Mouse (Mus musculus): ENCODE measurements at regions not wholly inside any gene's neighbourhood (a gene's known extent, or its start where the extent isn't known, plus 50 kb on each side); places are given as distances from the start of the nearest gene placed in this dataset.

GRCm38 (mm10) chr1:168818381-168818780 is 386.3 kb upstream of the Pbx1 start:
- TF ChIP-seq POLR2A (IDR thresholded peaks at IDR 0.05; ENCODE audit: extremely low read depth, insufficient read depth, low read length) (no peak), CTCF (IDR thresholded peaks at IDR 0.05; ENCODE audit: low read depth, low read length) (no peak)
- H3K27me3 ChIP-seq (ENCODE audit: control insufficient read depth, insufficient read depth, low read length): no peaks in the 10 kb centered on the region
- H3K79me2 ChIP-seq (ENCODE audit: control insufficient read depth, insufficient read depth, low read length): no peaks in the 10 kb centered on the region
- no peak overlapping the region for H3K4me3 ChIP-seq (ENCODE audit: insufficient read depth, low read depth, low read length)
- WGBS: 72% methylated on average over 5 of the region's 5 CpGs
- DNase-seq (ENCODE audit: extremely low read depth, low read depth, low spot score): no peak
- H3K36me3 ChIP-seq (ENCODE audit: control insufficient read depth, insufficient read depth, low read length): no peaks in the 10 kb centered on the region
- no peak overlapping the region for H3K27ac ChIP-seq (replicated peaks; ENCODE audit: insufficient read depth, low read depth, low read length)
- no peak overlapping the region for H3K9ac ChIP-seq (ENCODE audit: low read depth, low read length)
- no peaks in the 10 kb centered on the region for H3K4me1 ChIP-seq (ENCODE audit: control insufficient read depth, insufficient read depth, low read length)

GRCm38 (mm10) chr1:168807084-168807483 is 375.0 kb upstream of the Pbx1 start:
- H3K27ac ChIP-seq (replicated peaks; ENCODE audit: insufficient read depth, low read depth, low read length): no peak overlapping the region
- no peaks in the 10 kb centered on the region for H3K36me3 ChIP-seq (ENCODE audit: control insufficient read depth, insufficient read depth, low read length)
- no peak for TF ChIP-seq POLR2A (IDR thresholded peaks at IDR 0.05; ENCODE audit: extremely low read depth, insufficient read depth, low read length)
- TF ChIP-seq CTCF (IDR thresholded peaks at IDR 0.05; ENCODE audit: low read depth, low read length): no peak
- H3K79me2 ChIP-seq (ENCODE audit: control insufficient read depth, insufficient read depth, low read length): no peaks in the 10 kb centered on the region
- no peak overlapping the region for H3K4me3 ChIP-seq (ENCODE audit: insufficient read depth, low read depth, low read length)
- WGBS: 53% methylated on average over 3 of the region's 3 CpGs
- H3K27me3 ChIP-seq (ENCODE audit: control insufficient read depth, insufficient read depth, low read length): no peaks in the 10 kb centered on the region
- H3K4me1 ChIP-seq (ENCODE audit: control insufficient read depth, insufficient read depth, low read length): no peaks in the 10 kb centered on the region
- H3K9ac ChIP-seq (ENCODE audit: low read depth, low read length): no peak overlapping the region
- peak; percentile 37 for DNase-seq (ENCODE audit: extremely low read depth, low read depth, low spot score)

GRCm38 (mm10) chr1:168805442-168805841 is 373.4 kb upstream of the Pbx1 start:
- H3K4me3 ChIP-seq (ENCODE audit: insufficient read depth, low read depth, low read length): no peak overlapping the region
- H3K27me3 ChIP-seq (ENCODE audit: control insufficient read depth, insufficient read depth, low read length): no peaks in the 10 kb centered on the region
- H3K9ac ChIP-seq (ENCODE audit: low read depth, low read length): no peak overlapping the region
- no peaks in the 10 kb centered on the region for H3K36me3 ChIP-seq (ENCODE audit: control insufficient read depth, insufficient read depth, low read length)
- DNase-seq (ENCODE audit: extremely low read depth, low read depth, low spot score): no peak
- no peak for TF ChIP-seq CTCF (IDR thresholded peaks at IDR 0.05; ENCODE audit: low read depth, low read length)
- TF ChIP-seq POLR2A (IDR thresholded peaks at IDR 0.05; ENCODE audit: extremely low read depth, insufficient read depth, low read length): no peak
- H3K79me2 ChIP-seq (ENCODE audit: control insufficient read depth, insufficient read depth, low read length): no peaks in the 10 kb centered on the region
- no peak overlapping the region for H3K27ac ChIP-seq (replicated peaks; ENCODE audit: insufficient read depth, low read depth, low read length)
- H3K4me1 ChIP-seq (ENCODE audit: control insufficient read depth, insufficient read depth, low read length): no peaks in the 10 kb centered on the region
- 72% methylated on average over 3 of the region's 3 CpGs for WGBS

- DNase-seq (ENCODE audit: extremely low read depth, low read depth, low spot score): no peak
- no peaks in the 10 kb centered on the region for H3K27me3 ChIP-seq (ENCODE audit: control insufficient read depth, insufficient read depth, low read length)
- no peak overlapping the region for H3K9ac ChIP-seq (ENCODE audit: low read depth, low read length)
- no peaks in the 10 kb centered on the region for H3K36me3 ChIP-seq (ENCODE audit: control insufficient read depth, insufficient read depth, low read length)
- no peak overlapping the region for H3K4me3 ChIP-seq (ENCODE audit: insufficient read depth, low read depth, low read length)
- H3K79me2 ChIP-seq (ENCODE audit: control insufficient read depth, insufficient read depth, low read length): no peaks in the 10 kb centered on the region
- 76% methylated on average over 1 of the region's 1 CpGs for WGBS
- TF ChIP-seq POLR2A (IDR thresholded peaks at IDR 0.05; ENCODE audit: extremely low read depth, insufficient read depth, low read length) (no peak), CTCF (IDR thresholded peaks at IDR 0.05; ENCODE audit: low read depth, low read length) (no peak)
- no peak overlapping the region for H3K27ac ChIP-seq (replicated peaks; ENCODE audit: insufficient read depth, low read depth, low read length)
- no peaks in the 10 kb centered on the region for H3K4me1 ChIP-seq (ENCODE audit: control insufficient read depth, insufficient read depth, low read length)
These were observed 369.0 kb upstream of the Pbx1 start for GRCm38 (mm10) chr1:168801046-168801445.

GRCm38 (mm10) chr1:168786731-168787130 is 354.7 kb upstream of the Pbx1 start:
- Histone ChIP-seq H3K4me1 (ENCODE audit: control insufficient read depth, insufficient read depth, low read length) (no peaks in the 10 kb centered on the region), H3K9ac (ENCODE audit: low read depth, low read length) (no peak overlapping the region), H3K79me2 (ENCODE audit: control insufficient read depth, insufficient read depth, low read length) (no peaks in the 10 kb centered on the region), H3K36me3 (ENCODE audit: control insufficient read depth, insufficient read depth, low read length) (no peaks in the 10 kb centered on the region), H3K4me3 (ENCODE audit: insufficient read depth, low read depth, low read length) (no peak overlapping the region), H3K27ac (replicated peaks; ENCODE audit: insufficient read depth, low read depth, low read length) (no peak overlapping the region), H3K27me3 (ENCODE audit: control insufficient read depth, insufficient read depth, low read length) (no peaks in the 10 kb centered on the region)
- peak; percentile 50 for DNase-seq (ENCODE audit: extremely low read depth, low read depth, low spot score)
- TF ChIP-seq POLR2A (IDR thresholded peaks at IDR 0.05; ENCODE audit: extremely low read depth, insufficient read depth, low read length): no peak
- TF ChIP-seq CTCF (IDR thresholded peaks at IDR 0.05; ENCODE audit: low read depth, low read length): no peak
- WGBS: 9% methylated on average over 3 of the region's 3 CpGs

GRCm38 (mm10) chr1:168783851-168784250 is 351.8 kb upstream of the Pbx1 start:
- no peaks in the 10 kb centered on the region for H3K79me2 ChIP-seq (ENCODE audit: control insufficient read depth, insufficient read depth, low read length)
- no peak overlapping the region for H3K4me3 ChIP-seq (ENCODE audit: insufficient read depth, low read depth, low read length)
- TF ChIP-seq POLR2A (IDR thresholded peaks at IDR 0.05; ENCODE audit: extremely low read depth, insufficient read depth, low read length): no peak
- TF ChIP-seq CTCF (IDR thresholded peaks at IDR 0.05; ENCODE audit: low read depth, low read length): no peak
- no peaks in the 10 kb centered on the region for H3K27me3 ChIP-seq (ENCODE audit: control insufficient read depth, insufficient read depth, low read length)
- no peaks in the 10 kb centered on the region for H3K4me1 ChIP-seq (ENCODE audit: control insufficient read depth, insufficient read depth, low read length)
- no peak for DNase-seq (ENCODE audit: extremely low read depth, low read depth, low spot score)
- no peak overlapping the region for H3K9ac ChIP-seq (ENCODE audit: low read depth, low read length)
- H3K27ac ChIP-seq (replicated peaks; ENCODE audit: insufficient read depth, low read depth, low read length): no peak overlapping the region
- no peaks in the 10 kb centered on the region for H3K36me3 ChIP-seq (ENCODE audit: control insufficient read depth, insufficient read depth, low read length)

Measured in liver, adult 2 months (tissue).